Mouse (Mus musculus): Measurements from ENCODE around the gene Agfg2.

The Agfg2 gene

DNA sequence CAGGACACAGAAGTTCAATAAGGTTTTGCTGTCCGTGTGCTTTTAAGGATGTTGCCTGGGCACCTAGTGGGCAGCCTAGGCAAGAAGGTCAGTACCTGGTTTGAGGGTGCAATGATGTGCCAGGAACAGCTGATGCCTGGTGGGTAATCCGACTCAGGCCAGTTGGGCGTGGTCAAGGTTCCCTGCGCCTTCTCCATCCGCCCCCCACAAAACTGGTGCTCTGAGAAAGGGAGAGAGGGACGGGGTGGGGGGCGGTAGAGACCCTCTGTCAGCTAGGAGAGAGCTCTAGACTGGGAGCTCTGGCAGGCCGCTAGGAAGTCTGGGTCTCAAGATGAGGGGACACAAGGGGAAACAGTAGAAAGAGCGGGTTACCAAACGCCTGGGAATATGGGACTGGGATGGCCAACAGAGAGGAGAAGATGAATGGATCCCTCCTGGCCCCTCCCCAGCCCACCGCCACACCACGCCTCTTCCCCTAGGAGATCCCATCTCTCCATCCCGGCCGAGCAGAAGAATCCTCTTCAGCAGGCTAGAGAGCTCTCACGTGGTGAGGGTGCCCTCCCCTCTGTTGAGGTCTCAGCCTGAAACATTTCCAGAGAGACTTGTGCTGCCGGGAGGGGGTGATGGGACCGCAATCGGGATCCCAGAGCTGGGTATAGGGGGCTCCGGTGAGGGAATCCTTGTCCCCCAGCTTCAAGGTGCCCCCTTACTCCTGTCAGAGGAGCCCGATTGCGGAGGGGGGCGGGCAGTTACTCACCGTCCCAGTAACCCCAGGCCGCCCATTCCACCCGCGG lies 76.5 kb downstream of the Agfg2 start:
- no peak for DNase-seq

DNA sequence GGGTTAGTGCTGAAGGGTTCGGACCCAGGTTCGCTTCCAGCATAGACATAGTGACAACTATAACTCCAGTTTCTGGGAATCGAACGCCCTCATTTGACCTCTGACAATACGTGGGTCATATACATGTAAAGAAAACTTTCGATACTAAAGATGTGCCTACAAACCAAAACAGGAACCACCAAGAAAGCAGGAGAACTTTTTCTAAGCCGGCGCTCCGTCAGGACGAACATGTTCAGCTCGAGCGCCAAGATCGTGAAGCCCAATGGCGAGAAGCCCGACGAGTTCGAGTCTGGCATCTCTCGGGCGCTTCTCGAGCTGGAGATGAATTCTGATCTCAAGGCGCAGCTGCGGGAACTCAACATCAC lies 83.2 kb downstream of the Agfg2 start:
- no peak for DNase-seq

DNA sequence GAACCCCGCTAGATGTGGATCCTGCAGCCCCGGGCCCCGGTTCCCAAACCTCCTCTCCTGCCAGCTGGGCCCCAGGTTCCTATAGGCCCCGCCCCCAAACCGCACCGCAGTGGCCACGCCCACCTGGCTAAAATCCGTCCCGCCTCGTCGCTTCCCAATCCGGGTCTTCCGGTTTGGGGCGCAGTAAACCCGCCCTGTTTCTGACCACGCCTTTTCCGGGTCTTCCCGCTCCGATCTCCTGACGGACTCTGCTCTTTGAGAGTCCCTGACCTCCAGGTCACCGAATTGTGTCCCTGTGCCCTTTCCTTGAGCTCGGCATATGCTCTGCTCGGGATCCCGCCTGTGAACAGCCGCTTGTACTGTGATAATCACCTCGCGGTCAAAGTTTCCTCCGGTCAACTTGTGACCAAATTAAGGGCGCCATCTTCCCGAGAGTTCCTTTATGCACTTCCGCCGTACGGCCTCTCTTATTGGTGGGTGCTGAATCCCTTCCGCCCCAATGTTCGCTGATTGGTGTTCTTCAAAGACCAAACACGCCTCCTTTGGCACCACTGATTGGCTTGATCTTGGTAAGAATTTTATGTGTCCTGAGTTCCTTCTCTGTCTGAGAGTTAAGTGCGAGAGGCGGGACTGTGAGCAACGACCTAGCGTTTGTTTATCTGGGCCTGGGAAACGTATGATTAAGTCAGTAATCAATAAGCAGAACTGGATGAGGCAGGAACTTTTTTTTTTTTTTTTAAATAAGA lies 83.7 kb downstream of the Agfg2 start, which contains the start of gene Mospd3:
Mospd3 (minus strand) TSS at position 440 of the 746 bp plus-strand sequence.
- DNase-seq, result peak; percentile 96

Data from cerebellum, adult 8-10 months (tissue).